Mouse (Mus musculus): ENCODE results near the gene Sp1.

GRCm38 (mm10) chr15:102426963-102427362, 21.0 kb downstream of the Sp1 start:
- TF ChIP-seq CTCF (IDR thresholded peaks at IDR 0.05; ENCODE audit: extremely low read depth, insufficient read length, insufficient replicate concordance, low read depth, low read length), result no peak
- no peak for TF ChIP-seq POLR2A (IDR thresholded peaks at IDR 0.05; ENCODE audit: low read depth, low read length)
